Mouse (Mus musculus) lung, embryonic 16.5 days (tissue): ENCODE measurements around the gene Pip4k2b. TPM values are rescaled to one million over a fixed set of nuclear protein-coding genes. Genes with fewer than 3 reads are reported as not detected.
"Not testable (repeated sequence)": the region's sequence is repeated elsewhere in the genome, so short reads cannot be mapped to it uniquely, and the experiment has no call there.

Experiments used
- ATAC-seq: fragments of 200-750 bp; cut with Nextera tagmentation; 2 replicates; pipeline ENCODE4 v1.8.0; 2017; ENCODE audit warnings: low read depth, mild to moderate bottlenecking, moderate library complexity
- H3K27ac ChIP-seq: fragments of 300-500 bp; sonication (generic); 2 replicates; pipeline ENCODE4 v1.5.1; 2014; ENCODE audit warnings: mild to moderate bottlenecking, control low read depth, low read length
- H3K27me3 ChIP-seq: fragments of 300-500 bp; sonication (generic); 2 replicates; pipeline ENCODE4 v1.6.1; 2014; ENCODE audit warnings: low read depth, low read length, mixed read lengths; ENCODE audit not compliant: control insufficient read depth, insufficient read depth
- H3K36me3 ChIP-seq: fragments of 300-500 bp; sonication (generic); 2 replicates; pipeline ENCODE4 v1.6.1; 2014; ENCODE audit warnings: low read length; ENCODE audit not compliant: control insufficient read depth, insufficient read depth
- H3K4me1 ChIP-seq: fragments of 300-500 bp; sonication (generic); replicated peaks from 2 replicates; pipeline ENCODE4 v1.6.1; 2014; ENCODE audit warnings: low read length, mixed read lengths; ENCODE audit not compliant: control insufficient read depth, insufficient read depth
- H3K4me2 ChIP-seq: fragments of 300-500 bp; sonication (generic); 2 replicates; pipeline ENCODE4 v1.6.1; 2014; ENCODE audit warnings: low read depth, low read length, control low read depth
- H3K4me3 ChIP-seq: fragments of 300-500 bp; sonication (generic); 2 replicates; pipeline ENCODE4 v1.5.1; 2014; ENCODE audit warnings: mild to moderate bottlenecking, low read length, control low read depth
- H3K9ac ChIP-seq: fragments of 300-500 bp; sonication (generic); 2 replicates; pipeline ENCODE4 v1.6.1; 2014; ENCODE audit warnings: low read length, control low read depth
- H3K9me3 ChIP-seq: fragments of 300-500 bp; sonication (generic); 2 replicates; pipeline ENCODE4 v1.6.1; 2016; ENCODE audit warnings: low read length; ENCODE audit not compliant: control insufficient read depth
- WGBS: fragments of 180-500 bp; shearing (Covaris S2); extraction: QIAGEN DNeasy Blood & Tissue Kit; methylation state at CpG from one replicate; pipeline ENCODE4 v1.1.7; 2014; 5-methylcytosine and 5-hydroxymethylcytosine counted together
- polyA plus RNA-seq: library from polyadenylated mRNA; unstranded; fragments of >200 nt; fragmentation: Nextera tagmentation; extraction: Ambion mirVana; gene quantifications from 2 replicates; pipeline ENCODE4 v1.2.1, GENCODE M21; 2015

Pip4k2b gene
- 1.3 and 2.2 TPM in 2 replicates for polyA plus RNA-seq

- under 1% methylated on average over 61 of the region's 63 CpGs for WGBS
- Histone ChIP-seq H3K4me3 (peak within 1 kb of the TSS; percentile 86), H3K27ac (peak within 1 kb of the TSS; percentile 96), H3K27me3 (no peaks in the 10 kb centered on the region), H3K36me3 (peaks cover 9% of the 10 kb centered on the region), H3K4me1 (peaks cover 15% of the 10 kb centered on the region), H3K9me3 (no peaks in the 10 kb centered on the region), H3K4me2 (peak within 1 kb of the TSS; percentile 80), H3K9ac (peak within 1 kb of the TSS; percentile 95)
- ATAC-seq, result peak; percentile 27
These were observed at the start of gene Pip4k2b for GRCm38 (mm10) chr11:97744063-97744717. TSS of gene Pip4k2b (minus strand) at chr11:97744704.

GRCm38 (mm10) chr11:97793165-97793564 lies 48.7 kb upstream of the Pip4k2b start:
- no peaks in the 10 kb centered on the region for H3K36me3 ChIP-seq
- H3K4me3 ChIP-seq, result no peak overlapping the region
- H3K4me2 ChIP-seq, result no peak overlapping the region
- no peaks in the 10 kb centered on the region for H3K27me3 ChIP-seq
- no peak for ATAC-seq
- no peak overlapping the region for H3K27ac ChIP-seq
- WGBS, result 0% methylated on average over 2 of the region's 2 CpGs
- peaks cover 1% of the 10 kb centered on the region; the same call in 1 of the 2 replicates for H3K4me1 ChIP-seq
- 0 out of 2 replicates have a peak, but pooled peaks cover 2% of the 10 kb centered on the region for H3K9me3 ChIP-seq
- no peak overlapping the region for H3K9ac ChIP-seq

GRCm38 (mm10) chr11:97790778-97791438 lies 46.4 kb upstream of the Pip4k2b start:
- H3K36me3 ChIP-seq, H3K4me3 ChIP-seq, ATAC-seq, H3K27me3 ChIP-seq, H3K9me3 ChIP-seq, H3K27ac ChIP-seq, H3K4me1 ChIP-seq, H3K4me2 ChIP-seq, H3K9ac ChIP-seq: not testable (repeated sequence)
- WGBS, result 69% methylated on average over 2 of the region's 2 CpGs

GRCm38 (mm10) chr11:97789727-97790126 lies 45.2 kb upstream of the Pip4k2b start:
- 78% methylated on average over 5 of the region's 5 CpGs for WGBS

GRCm38 (mm10) chr11:97787961-97788360 lies 43.5 kb upstream of the Pip4k2b start:
- Histone ChIP-seq H3K4me1 (no peaks in the 10 kb centered on the region), H3K9ac (no peak overlapping the region), H3K9me3 (no peaks in the 10 kb centered on the region), H3K4me2 (no peak overlapping the region), H3K27ac (no peak overlapping the region), H3K4me3 (no peak overlapping the region), H3K27me3 (no peaks in the 10 kb centered on the region), H3K36me3 (no peaks in the 10 kb centered on the region)
- no peak for ATAC-seq
- WGBS, result 91% methylated on average over 3 of the region's 3 CpGs

More at GRCm38 (mm10) chr11:97789727-97790126, 45.2 kb upstream of the Pip4k2b start:
- ATAC-seq, result no peak
- no peak overlapping the region for H3K27ac ChIP-seq
- H3K4me3 ChIP-seq, result no peak overlapping the region
- H3K4me1 ChIP-seq, result no peaks in the 10 kb centered on the region
- no peaks in the 10 kb centered on the region for H3K27me3 ChIP-seq
- no peak overlapping the region for H3K9ac ChIP-seq
- no peak overlapping the region for H3K4me2 ChIP-seq
- H3K36me3 ChIP-seq, result no peaks in the 10 kb centered on the region
- 0 out of 2 replicates have a peak, but pooled peaks cover 2% of the 10 kb centered on the region for H3K9me3 ChIP-seq

- peak overlapping the region; percentile 75; the same call in 1 of the 2 replicates for H3K27ac ChIP-seq
- no peaks in the 10 kb centered on the region for H3K27me3 ChIP-seq
- peaks cover 29% of the 10 kb centered on the region for H3K36me3 ChIP-seq
- H3K4me2 ChIP-seq, result peak overlapping the region; percentile 69
- no peaks in the 10 kb centered on the region for H3K9me3 ChIP-seq
- H3K4me3 ChIP-seq, result peak overlapping the region; percentile 97
- 0% methylated on average over 10 of the region's 10 CpGs for WGBS
- H3K4me1 ChIP-seq, result peaks cover 12% of the 10 kb centered on the region
- H3K9ac ChIP-seq, result peak overlapping the region; percentile 63
- no peak for ATAC-seq
These were observed 38.0 kb upstream of the Pip4k2b start for GRCm38 (mm10) chr11:97782564-97782895.

- WGBS, result under 1% methylated on average over 67 of the region's 67 CpGs
These were observed 37.5 kb upstream of the Pip4k2b start, which contains the start of gene Rpl23 for GRCm38 (mm10) chr11:97781832-97782563. TSS of gene Rpl23 (minus strand) at chr11:97782437.

GRCm38 (mm10) chr11:97781478-97781831 lies 37.0 kb upstream of the Pip4k2b start:
- Histone ChIP-seq H3K4me1 (peaks cover 12% of the 10 kb centered on the region), H3K4me2 (peak overlapping the region; percentile 76), H3K9me3 (no peaks in the 10 kb centered on the region), H3K36me3 (peaks cover 40% of the 10 kb centered on the region), H3K27me3 (no peaks in the 10 kb centered on the region), H3K27ac (peak overlapping the region; percentile 81), H3K9ac (peak overlapping the region; percentile 99), H3K4me3 (peak overlapping the region; percentile 97)
- ATAC-seq, result no peak
- under 1% methylated on average over 11 of the region's 11 CpGs for WGBS

More at GRCm38 (mm10) chr11:97781832-97782563, 37.5 kb upstream of the Pip4k2b start, which contains the start of gene Rpl23:
- Histone ChIP-seq H3K9me3 (no peaks in the 10 kb centered on the region), H3K4me1 (peaks cover 12% of the 10 kb centered on the region), H3K27ac (peak within 1 kb of the TSS; percentile 81), H3K27me3 (no peaks in the 10 kb centered on the region), H3K4me2 (peak within 1 kb of the TSS; percentile 76), H3K36me3 (peaks cover 34% of the 10 kb centered on the region), H3K9ac (peak within 1 kb of the TSS; percentile 99), H3K4me3 (peak within 1 kb of the TSS; percentile 97)
- ATAC-seq, result peak; percentile 97
